Mouse (Mus musculus): Measurements from ENCODE around the gene Erbb2.

Gene Erbb2

GRCm38 (mm10) chr11:98385638-98386585 is 26.4 kb upstream of the Erbb2 start, which contains the start of gene Pnmt:
TSS of gene Pnmt (plus strand) at chr11:98386450.
- no peak for DNase-seq (ENCODE audit: low spot score)

DNA sequence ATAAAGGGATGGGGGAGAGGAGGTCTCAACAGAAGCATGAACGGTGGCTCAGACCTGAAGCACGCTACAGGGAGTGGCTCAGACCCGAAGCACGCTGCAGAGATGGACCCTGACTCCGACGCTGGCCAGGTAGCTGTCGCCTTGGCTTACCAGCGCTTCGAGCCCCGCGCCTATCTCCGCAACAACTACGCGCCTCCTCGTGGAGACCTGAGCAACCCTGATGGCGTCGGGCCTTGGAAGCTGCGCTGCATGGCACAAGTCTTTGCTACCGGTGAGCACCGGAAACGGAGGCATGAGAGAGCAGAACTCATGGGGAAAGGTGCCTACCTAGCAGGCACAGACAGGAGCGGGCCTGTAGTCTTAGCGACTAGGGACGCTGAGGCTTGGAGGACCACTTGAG is 25.7 kb upstream of the Erbb2 start:
- no peak for DNase-seq (ENCODE audit: low spot score)

DNA sequence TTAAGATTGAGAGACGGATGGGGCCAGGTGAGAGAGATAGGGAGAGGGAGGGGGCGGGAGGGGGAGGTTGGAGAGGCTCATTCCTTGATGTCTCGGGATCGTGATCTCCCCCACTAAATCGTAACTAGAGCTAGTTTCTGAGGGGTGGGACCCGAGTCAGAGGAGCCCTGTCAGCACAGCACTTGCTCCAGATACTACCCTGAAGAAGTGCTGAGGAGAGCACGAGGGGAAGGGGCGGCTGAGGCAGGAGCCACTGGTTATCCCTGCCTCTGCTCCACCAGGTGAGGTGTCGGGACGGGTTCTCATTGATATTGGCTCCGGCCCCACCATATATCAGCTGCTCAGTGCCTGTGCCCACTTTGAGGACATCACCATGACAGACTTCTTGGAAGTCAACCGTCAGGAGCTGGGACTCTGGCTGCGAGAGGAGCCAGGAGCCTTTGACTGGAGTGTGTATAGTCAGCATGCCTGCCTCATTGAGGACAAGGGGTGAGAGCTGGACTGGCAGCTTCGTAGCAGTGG is 25.2 kb upstream of the Erbb2 start:
- DNase-seq (ENCODE audit: low spot score), result no peak

DNA sequence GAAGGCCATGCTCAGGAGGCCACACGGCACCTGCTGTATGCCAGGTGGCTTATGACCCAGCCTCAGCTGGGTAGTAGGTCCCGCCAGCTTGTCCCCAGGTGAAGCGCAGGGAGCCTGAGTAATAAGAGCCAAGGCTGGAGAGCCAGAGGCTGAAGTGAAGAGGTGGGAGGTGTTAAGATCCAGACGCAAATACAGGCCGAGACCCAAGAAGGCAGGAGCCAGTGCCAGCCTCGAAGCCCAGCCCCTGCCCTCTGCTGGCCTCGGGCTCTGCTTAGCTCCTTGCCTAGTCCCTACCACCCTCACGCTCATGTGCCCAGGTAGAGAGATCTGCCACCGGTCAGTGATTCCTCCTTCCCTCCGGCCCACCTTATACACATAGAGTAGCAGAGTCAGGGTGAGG is 24.0 kb upstream of the Erbb2 start:
- DNase-seq (ENCODE audit: low spot score), result no peak

DNA sequence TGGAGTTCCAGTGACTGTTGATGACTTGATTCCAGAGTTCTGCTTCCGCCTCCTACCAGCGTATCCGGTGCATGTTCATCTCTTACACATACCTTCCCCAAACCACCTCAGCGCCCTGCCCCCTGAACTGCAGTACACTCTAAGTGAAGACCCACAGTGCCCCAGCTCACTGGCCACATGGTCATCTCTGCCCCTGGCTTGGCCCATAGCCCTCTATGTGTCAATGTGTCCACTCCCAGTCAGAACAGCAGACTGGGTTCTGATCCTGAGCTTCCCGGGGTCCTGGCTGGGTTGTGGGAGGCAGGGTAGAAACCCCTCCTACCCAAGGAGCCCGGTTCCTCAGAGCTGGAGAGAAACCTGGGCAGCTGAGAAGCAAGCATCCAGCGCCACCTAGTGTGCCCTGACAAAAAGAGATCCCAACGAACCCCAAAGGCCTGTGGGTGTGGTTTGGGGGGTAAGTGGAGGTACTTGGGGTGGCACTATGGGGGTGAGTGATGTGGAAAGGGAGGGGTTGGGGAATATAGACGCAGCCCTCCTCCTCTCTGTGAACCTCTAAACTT is 23.0 kb upstream of the Erbb2 start:
- DNase-seq (ENCODE audit: low spot score), result no peak

GRCm38 (mm10) chr11:98390141-98390540 is 22.1 kb upstream of the Erbb2 start:
- DNase-seq (ENCODE audit: low spot score), result no peak

DNA sequence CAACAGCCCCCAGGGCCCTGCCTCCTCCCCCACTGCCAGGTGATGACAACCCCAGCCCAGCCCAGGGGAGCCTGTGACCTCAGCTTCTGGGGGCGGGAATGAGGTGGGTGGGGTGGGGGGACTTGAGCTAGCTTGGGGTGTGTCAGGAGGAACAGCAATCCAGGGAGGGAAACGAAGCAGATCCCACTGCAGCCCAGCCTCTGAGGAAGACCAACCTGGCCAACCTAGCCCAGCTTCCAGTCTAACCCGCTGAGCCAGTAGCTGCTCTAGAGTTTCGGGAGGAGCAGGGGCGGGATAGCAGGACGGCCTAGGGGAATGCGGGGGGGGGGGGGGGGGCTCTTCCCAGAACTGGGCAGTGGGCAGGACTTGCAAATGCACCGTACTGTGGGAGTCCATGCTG is 20.2 kb upstream of the Erbb2 start:
- no peak for DNase-seq (ENCODE audit: low spot score)

DNA sequence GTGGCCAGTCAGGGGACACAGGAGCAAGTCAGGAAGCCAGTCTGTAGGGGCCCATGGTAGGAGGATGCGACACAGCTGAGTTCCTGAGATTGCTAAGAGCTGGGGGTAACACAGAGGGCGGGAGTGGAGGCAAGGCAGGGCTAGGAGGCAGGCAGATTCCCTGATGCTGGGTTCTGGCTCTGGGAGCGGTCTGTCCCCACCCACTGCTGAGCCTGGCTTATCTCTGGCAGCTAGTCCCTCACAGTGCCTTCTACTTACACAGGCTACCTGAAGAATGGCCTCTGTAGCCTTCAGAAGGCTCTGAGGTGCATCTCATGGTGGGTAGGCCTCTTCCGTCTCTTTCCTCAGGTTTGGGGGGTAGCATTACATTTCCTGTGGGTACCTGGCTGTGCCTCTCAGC is 19.6 kb upstream of the Erbb2 start:
- DNase-seq (ENCODE audit: low spot score), result no peak

- DNase-seq (ENCODE audit: low spot score), result no peak
These were observed 19.0 kb upstream of the Erbb2 start for GRCm38 (mm10) chr11:98393317-98393716.

DNA sequence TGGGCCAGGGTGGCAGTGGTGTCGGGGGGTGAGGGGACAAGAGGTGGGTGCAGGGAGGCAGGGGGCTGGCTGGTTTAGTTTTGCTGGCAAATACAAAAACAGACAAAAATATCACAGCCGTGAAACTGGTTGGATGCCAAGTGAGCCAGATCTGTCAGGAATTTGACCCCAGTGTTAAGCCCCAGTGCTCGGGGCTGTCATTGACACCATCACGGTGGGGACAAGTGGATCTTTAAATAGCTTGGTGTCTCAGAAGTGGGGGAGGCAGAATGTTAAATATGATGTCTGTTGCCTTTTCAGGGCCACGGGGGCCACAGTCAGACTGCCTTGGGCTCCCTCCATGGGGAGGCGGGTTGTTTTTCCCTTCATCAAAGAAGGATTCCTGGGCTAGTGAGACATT is 18.0 kb upstream of the Erbb2 start:
- DNase-seq (ENCODE audit: low spot score), result no peak

GRCm38 (mm10) chr11:98395041-98395440 is 17.2 kb upstream of the Erbb2 start:
- no peak for DNase-seq (ENCODE audit: low spot score)

GRCm38 (mm10) chr11:98397946-98398345 is 14.3 kb upstream of the Erbb2 start:
- no peak for DNase-seq (ENCODE audit: low spot score)

DNA sequence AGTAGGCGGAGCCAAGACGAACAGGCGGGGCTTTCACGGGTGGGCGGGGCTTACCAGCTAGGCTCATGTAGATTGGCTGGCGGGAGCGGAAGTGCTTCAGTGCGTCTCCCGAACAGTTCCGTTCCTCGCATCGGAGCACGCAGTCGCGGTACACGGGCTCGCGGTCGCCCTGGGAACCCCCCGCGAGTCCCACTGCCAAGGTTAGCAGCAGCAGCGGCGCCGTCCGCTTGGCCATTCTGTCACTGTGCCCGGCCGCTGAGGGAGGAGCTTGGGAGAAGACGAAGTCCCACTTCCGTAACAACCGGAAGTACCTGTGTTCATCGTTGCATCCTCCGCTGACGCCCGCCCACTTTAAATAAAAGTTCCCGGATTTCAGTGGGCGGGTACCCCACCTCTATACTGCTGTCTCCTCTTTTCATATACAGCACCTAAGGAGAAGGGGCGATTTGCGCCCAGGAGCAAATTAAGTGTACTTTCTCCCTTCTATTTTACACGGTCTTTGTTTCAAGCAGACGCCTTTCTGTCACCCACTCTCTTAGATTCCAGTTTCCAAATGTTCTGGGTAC is 12.0 kb upstream of the Erbb2 start, which contains the start of gene Pgap3:
Pgap3 (minus strand) TSS at position 330 of the 566 bp plus-strand sequence.
- DNase-seq (ENCODE audit: low spot score), result peak; percentile 82

DNA sequence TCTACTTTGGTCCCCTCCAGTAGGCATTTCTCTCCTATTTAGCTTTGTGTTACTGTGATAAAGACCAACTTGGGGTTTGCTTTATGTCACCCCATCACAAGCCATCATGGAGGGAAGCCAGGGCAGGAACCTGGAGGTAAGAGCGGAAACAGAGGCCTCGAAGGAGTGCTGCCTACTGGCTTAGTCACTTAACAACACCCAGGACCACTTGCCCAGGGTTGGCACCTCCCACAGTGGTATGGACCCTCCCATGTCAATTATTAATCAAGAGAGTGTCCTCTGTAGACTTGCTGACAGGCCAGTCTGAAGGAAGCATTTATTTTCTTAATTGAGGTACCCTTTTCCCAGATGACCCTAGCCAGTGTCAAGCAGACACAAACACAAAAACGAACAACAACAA is 11.5 kb upstream of the Erbb2 start:
- no peak for DNase-seq (ENCODE audit: low spot score)

- DNase-seq (ENCODE audit: low spot score), result no peak
These were observed 5.6 kb upstream of the Erbb2 start for GRCm38 (mm10) chr11:98406621-98407020.

GRCm38 (mm10) chr11:98408872-98409271 is 3.4 kb upstream of the Erbb2 start:
- DNase-seq (ENCODE audit: low spot score), result no peak

- no peak for DNase-seq (ENCODE audit: low spot score)
These were observed 2.9 kb upstream of the Erbb2 start for GRCm38 (mm10) chr11:98409341-98409822.

DNA sequence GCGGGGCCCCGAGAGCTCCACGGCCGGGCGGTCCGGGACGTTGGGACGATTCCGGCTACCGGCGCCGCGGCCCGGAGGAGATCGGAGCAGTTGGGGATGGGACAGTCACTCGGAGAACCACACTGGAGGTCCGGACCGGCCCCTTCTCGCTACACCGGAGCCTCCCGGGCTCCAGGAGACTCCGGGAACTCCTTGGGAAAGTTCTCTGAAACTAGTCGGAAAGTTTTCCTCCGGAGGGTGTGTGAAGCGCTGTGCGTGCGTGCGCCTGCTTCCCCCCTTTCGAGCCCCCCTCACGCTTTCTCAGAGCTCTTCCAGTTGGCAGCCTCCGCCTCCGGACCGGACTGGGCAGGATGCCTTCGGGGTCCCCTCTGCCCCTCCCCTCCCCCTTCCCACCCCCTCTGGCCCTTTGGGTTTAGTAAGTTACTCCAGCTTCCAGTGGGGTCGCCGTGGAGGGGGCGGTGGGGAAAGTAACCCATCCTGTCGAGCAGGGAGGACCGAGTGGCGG is 579 bp downstream of the Erbb2 start:
- no peak for DNase-seq (ENCODE audit: low spot score)

- DNase-seq (ENCODE audit: low spot score), result no peak
These were observed 1.5 kb downstream of the Erbb2 start for GRCm38 (mm10) chr11:98413731-98414130.

GRCm38 (mm10) chr11:98414162-98414561 is 1.9 kb downstream of the Erbb2 start:
- DNase-seq (ENCODE audit: low spot score), result no peak

DNA sequence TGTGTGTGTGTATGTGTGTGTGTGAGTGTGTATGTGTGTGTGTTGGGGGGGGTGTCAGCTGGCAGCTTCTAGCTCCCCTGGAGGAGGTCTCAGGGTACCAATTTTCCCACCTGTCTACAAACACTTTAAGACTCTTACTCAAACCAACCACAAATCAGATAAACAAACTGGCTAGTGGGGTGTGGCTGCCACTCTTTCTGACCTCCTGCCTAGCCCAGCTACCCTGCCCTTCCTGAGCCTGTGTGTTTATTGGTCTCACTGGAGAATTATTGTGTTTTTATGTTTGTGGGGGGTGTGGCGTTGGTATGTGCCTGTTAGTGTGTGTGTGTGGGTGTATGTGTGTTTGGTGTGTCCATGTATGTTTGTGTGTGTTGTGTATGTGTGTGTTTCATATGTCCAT is 4.8 kb downstream of the Erbb2 start:
- DNase-seq (ENCODE audit: low spot score), result no peak

DNA sequence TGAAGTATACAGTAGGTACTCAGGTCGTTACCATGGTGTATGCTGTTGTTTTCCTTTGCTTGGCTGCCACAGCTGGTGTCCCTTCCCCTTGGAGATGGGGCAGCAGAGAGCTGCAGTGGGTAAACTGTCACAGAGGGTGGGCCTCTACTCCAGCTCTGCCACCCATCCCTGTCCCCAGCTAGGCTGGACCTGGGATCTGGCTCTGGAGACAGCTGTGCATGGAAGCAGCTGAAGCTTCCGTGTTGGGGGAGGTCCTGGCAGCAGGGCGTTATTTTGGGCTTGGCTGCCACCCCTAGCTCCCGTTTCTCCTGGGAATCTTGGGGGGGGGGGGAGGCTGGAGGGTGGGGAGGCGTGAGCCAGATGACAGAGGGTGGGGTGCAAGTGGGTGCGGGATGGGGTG is 6.0 kb downstream of the Erbb2 start:
- DNase-seq (ENCODE audit: low spot score), result no peak
